Mouse (Mus musculus): ENCODE results near the gene Jakmip3. TPM values are rescaled to one million over a fixed set of nuclear protein-coding genes. Genes with fewer than 3 reads are reported as not detected.
A peak's percentile ranks its signal among the peaks of the same experiment; 100 is the strongest.

Gene Jakmip3
- polyA plus RNA-seq, 1 experiment from 2014 or later, result 5.1 TPM

GRCm38 (mm10) chr7:139077283-139077682 lies 136.8 kb downstream of the Jakmip3 start:
- Histone ChIP-seq H3K4me2 (no peak overlapping the region), H3K27ac (peak overlapping the region; percentile 85), H3K36me3 (no peaks in the 10 kb centered on the region), H3K27me3 (no peaks in the 10 kb centered on the region), H3K4me3 (no peak overlapping the region), H3K9me3 (no peaks in the 10 kb centered on the region), H3K9ac (0 out of 2 replicates have a peak overlapping the region, but pooled peaks have one; percentile 29), H3K4me1 (replicated peaks) (peaks cover 64% of the 10 kb centered on the region)
- WGBS, result 5% methylated on average over 7 of the region's 7 CpGs
- no peak for ATAC-seq (ENCODE audit: low FRiP score)

DNA sequence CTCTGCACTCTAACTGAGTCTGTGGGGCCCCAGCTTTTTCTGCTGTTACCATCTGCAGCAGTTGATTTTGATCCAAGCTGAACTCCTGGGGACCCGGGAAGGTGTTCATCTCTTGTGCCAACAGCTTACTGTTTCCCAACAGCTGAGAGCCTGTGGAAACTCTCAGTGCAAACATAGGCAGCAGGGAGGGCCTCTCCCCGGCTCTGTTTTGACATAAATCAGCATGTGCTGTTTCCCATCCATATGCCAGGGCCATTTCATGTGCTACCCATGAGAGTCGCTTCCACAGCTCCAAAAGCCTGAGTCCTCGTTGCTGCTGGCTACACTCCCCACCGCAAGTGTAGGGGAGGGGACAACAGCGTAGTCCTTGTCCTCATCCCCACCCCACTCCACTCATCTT lies 137.7 kb downstream of the Jakmip3 start:
- WGBS, result 37% methylated on average over 6 of the region's 6 CpGs
- Histone ChIP-seq H3K27ac (peak overlapping the region; percentile 85), H3K4me2 (no peak overlapping the region)

DNA sequence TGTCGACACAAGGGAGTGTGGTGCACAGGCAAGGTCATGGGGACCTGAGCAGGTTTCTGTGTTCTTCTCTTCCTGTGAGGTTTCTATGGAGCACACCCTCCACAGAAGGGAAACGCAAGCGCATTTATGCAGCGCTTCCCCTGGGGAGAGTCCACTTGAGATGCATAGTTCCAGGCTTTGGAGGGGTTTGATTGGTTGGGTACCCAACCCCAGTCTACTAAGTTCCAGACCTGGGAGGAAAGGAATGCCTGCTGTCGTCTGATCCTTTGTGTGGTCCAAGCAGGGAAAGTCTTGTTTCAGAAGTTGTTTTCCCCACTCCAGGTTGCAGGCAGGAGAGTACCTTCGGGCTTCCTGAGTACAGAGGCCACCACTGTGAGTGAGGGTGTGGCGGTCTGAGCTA lies 138.6 kb downstream of the Jakmip3 start:
- no peaks in the 10 kb centered on the region for H3K36me3 ChIP-seq
- no peaks in the 10 kb centered on the region for H3K27me3 ChIP-seq
- H3K9ac ChIP-seq, result no peak overlapping the region
- H3K4me1 ChIP-seq (replicated peaks), result peaks cover 58% of the 10 kb centered on the region
- H3K4me3 ChIP-seq, result no peak overlapping the region
- H3K27ac ChIP-seq, result peak overlapping the region; percentile 85; the same call in 1 of the 2 replicates
- H3K9me3 ChIP-seq, result no peaks in the 10 kb centered on the region
- no peak for ATAC-seq (ENCODE audit: low FRiP score)
- WGBS, result 70% methylated on average over 7 of the region's 7 CpGs
- no peak overlapping the region for H3K4me2 ChIP-seq

More for the DNA sequence above, 137.7 kb downstream of the Jakmip3 start:
- Histone ChIP-seq H3K4me3 (no peak overlapping the region), H3K36me3 (no peaks in the 10 kb centered on the region), H3K4me1 (replicated peaks) (peaks cover 62% of the 10 kb centered on the region), H3K27me3 (no peaks in the 10 kb centered on the region), H3K9ac (peak overlapping the region; percentile 29; the same call in 1 of the 2 replicates), H3K9me3 (no peaks in the 10 kb centered on the region)
- no peak for ATAC-seq (ENCODE audit: low FRiP score)

DNA sequence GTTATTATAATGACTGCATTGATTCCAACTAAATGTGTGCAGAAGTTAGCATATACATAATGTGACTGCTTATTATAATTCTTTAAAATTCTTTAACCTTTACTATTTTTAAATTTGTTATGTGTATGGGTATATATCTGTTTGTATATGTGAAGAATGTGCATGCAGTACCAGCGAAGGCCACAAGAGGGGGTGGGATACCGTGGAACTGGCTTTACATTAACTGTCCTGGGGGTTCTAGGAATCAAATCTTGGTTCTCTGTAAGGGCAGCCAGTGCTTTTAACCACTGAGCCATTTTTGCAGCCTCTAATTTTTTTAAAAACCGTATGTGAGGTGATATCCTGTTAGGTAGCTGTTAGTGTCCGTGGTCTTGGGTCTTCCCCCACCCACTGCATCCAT lies 140.2 kb downstream of the Jakmip3 start:
- no peak overlapping the region for H3K9ac ChIP-seq
- 77% methylated on average over 4 of the region's 4 CpGs for WGBS
- no peaks in the 10 kb centered on the region for H3K36me3 ChIP-seq
- no peak overlapping the region for H3K27ac ChIP-seq
- peaks cover 48% of the 10 kb centered on the region for H3K4me1 ChIP-seq (replicated peaks)
- H3K27me3 ChIP-seq, result no peaks in the 10 kb centered on the region
- no peak for ATAC-seq (ENCODE audit: low FRiP score)
- no peaks in the 10 kb centered on the region for H3K9me3 ChIP-seq
- H3K4me2 ChIP-seq, result no peak overlapping the region
- no peak overlapping the region for H3K4me3 ChIP-seq

GRCm38 (mm10) chr7:139081158-139081557 lies 140.6 kb downstream of the Jakmip3 start:
- H3K4me1 ChIP-seq (replicated peaks), result peaks cover 44% of the 10 kb centered on the region
- H3K9me3 ChIP-seq, result no peaks in the 10 kb centered on the region
- no peaks in the 10 kb centered on the region for H3K27me3 ChIP-seq
- ATAC-seq (ENCODE audit: low FRiP score), result no peak
- 27% methylated on average over 5 of the region's 5 CpGs for WGBS
- no peak overlapping the region for H3K4me2 ChIP-seq
- H3K9ac ChIP-seq, result no peak overlapping the region
- no peaks in the 10 kb centered on the region for H3K36me3 ChIP-seq
- peak overlapping the region; percentile 8; the same call in 1 of the 2 replicates for H3K27ac ChIP-seq
- no peak overlapping the region for H3K4me3 ChIP-seq

DNA sequence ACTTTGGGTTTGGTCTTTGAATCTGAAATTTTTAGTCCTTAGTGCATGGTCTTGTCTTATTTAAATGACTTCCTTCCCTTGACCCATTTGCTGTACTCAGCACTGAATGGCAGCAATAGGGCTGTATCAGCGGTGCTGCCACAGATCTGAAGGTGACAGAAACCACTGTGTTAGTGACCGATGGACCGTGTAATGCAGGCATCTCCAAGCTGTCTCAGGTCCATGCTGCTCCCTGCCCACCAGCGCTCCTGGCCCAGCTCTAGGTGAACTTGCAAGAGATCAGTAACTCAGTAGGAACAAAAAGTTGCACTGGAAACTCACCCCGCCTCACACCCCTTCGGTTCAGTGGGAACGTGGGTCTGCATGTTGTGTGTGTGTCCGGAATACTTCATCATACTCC lies 141.8 kb downstream of the Jakmip3 start:
- no peaks in the 10 kb centered on the region for H3K9me3 ChIP-seq
- H3K9ac ChIP-seq, result no peak overlapping the region
- H3K4me3 ChIP-seq, result no peak overlapping the region
- no peak for ATAC-seq (ENCODE audit: low FRiP score)
- H3K27ac ChIP-seq, result no peak overlapping the region
- peaks cover 40% of the 10 kb centered on the region for H3K4me1 ChIP-seq (replicated peaks)
- H3K4me2 ChIP-seq, result no peak overlapping the region
- WGBS, result 58% methylated on average over 8 of the region's 8 CpGs
- no peaks in the 10 kb centered on the region for H3K36me3 ChIP-seq
- H3K27me3 ChIP-seq, result no peaks in the 10 kb centered on the region

GRCm38 (mm10) chr7:139084316-139084715 lies 143.8 kb downstream of the Jakmip3 start:
- peaks cover 7% of the 10 kb centered on the region; the same call in 1 of the 2 replicates for H3K36me3 ChIP-seq
- no peak for ATAC-seq (ENCODE audit: low FRiP score)
- H3K27ac ChIP-seq, result no peak overlapping the region
- 31% methylated on average over 1 of the region's 1 CpGs for WGBS
- H3K4me2 ChIP-seq, result no peak overlapping the region
- no peak overlapping the region for H3K4me3 ChIP-seq
- no peaks in the 10 kb centered on the region for H3K27me3 ChIP-seq
- H3K4me1 ChIP-seq (replicated peaks), result peaks cover 40% of the 10 kb centered on the region
- H3K9me3 ChIP-seq, result no peaks in the 10 kb centered on the region
- H3K9ac ChIP-seq, result no peak overlapping the region

GRCm38 (mm10) chr7:139085629-139086194 lies 145.2 kb downstream of the Jakmip3 start, which contains the start of gene Dpysl4:
Gene Dpysl4 (plus strand): TSS chr7:139086001.
- Histone ChIP-seq H3K27me3 (no peaks in the 10 kb centered on the region), H3K4me1 (replicated peaks) (peaks cover 53% of the 10 kb centered on the region), H3K36me3 (peaks cover 21% of the 10 kb centered on the region), H3K4me2 (peak within 1 kb of the TSS; percentile 81), H3K9ac (peak within 1 kb of the TSS; percentile 99), H3K27ac (peak within 1 kb of the TSS; percentile 92), H3K9me3 (no peaks in the 10 kb centered on the region), H3K4me3 (peak within 1 kb of the TSS; percentile 88)
- ATAC-seq (ENCODE audit: low FRiP score), result peak; percentile 87
- WGBS, result 7% methylated on average over 32 of the region's 32 CpGs

- Histone ChIP-seq H3K27ac (peak overlapping the region; percentile 92), H3K9me3 (no peaks in the 10 kb centered on the region), H3K4me2 (peak overlapping the region; percentile 81), H3K27me3 (no peaks in the 10 kb centered on the region), H3K36me3 (peaks cover 28% of the 10 kb centered on the region), H3K4me1 (replicated peaks) (peaks cover 61% of the 10 kb centered on the region), H3K4me3 (peak overlapping the region; percentile 88), H3K9ac (peak overlapping the region; percentile 99)
- peak; percentile 78 for ATAC-seq (ENCODE audit: low FRiP score)
- WGBS, result 2% methylated on average over 53 of the region's 61 CpGs
Measured at GRCm38 (mm10) chr7:139086195-139087158, 145.9 kb downstream of the Jakmip3 start.

GRCm38 (mm10) chr7:139087801-139088200 lies 147.3 kb downstream of the Jakmip3 start:
- H3K9ac ChIP-seq, result peak overlapping the region; percentile 99
- H3K27me3 ChIP-seq, result no peaks in the 10 kb centered on the region
- H3K4me3 ChIP-seq, result peak overlapping the region; percentile 88
- H3K36me3 ChIP-seq, result peaks cover 42% of the 10 kb centered on the region
- peak overlapping the region; percentile 92; the same call in 1 of the 2 replicates for H3K27ac ChIP-seq
- H3K4me1 ChIP-seq (replicated peaks), result peaks cover 55% of the 10 kb centered on the region
- ATAC-seq (ENCODE audit: low FRiP score), result no peak
- peak overlapping the region; percentile 81 for H3K4me2 ChIP-seq
- no peaks in the 10 kb centered on the region for H3K9me3 ChIP-seq
- WGBS, result 63% methylated on average over 2 of the region's 2 CpGs

DNA sequence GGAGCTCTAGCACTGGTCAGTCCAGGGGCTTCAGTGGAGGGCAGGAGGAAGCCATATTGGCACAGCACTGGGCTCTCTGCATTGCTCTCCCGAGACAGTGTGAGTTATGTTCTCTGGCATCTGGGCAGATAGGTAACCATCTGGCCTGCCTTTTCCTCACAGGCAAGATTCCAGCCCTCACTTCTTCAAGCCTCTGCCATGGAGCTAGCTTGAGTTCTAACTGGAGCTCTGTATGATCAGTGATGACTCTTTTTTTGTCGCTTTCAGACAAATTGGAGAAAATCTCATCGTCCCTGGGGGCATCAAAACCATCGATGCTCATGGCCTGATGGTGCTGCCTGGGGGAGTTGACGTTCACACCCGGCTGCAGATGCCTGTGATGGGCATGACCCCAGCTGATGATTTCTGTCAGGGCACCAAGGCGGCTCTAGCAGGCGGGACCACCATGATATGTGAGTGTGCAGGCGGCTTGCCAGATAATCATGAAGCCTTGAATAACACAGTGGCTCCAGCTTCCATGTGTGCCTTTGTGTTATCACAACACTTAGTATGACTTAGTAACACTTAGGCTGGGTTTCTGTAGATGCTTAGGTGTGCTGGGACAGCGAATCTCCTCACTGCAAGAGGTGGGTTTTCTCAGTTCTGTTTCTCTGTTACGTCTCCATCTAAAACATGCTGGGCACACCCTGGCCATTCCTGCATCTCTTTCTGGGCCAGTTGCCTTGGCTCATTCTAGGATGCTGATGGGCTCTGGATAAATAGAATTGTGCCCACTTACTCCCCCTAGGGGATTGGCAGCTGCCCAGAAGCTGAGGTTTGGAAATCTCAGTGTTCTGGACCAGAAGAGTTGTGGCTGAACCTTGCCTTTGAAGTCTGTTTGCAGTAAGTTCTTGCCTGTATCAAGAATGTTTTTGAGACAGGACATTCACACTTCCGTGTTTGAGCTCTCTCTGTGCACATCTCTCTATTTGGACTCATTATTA lies 149.7 kb downstream of the Jakmip3 start:
- ATAC-seq (ENCODE audit: low FRiP score), result no peak
- Histone ChIP-seq H3K9ac (peak overlapping the region; percentile 51; the same call in 1 of the 2 replicates), H3K4me3 (no peak overlapping the region), H3K27me3 (no peaks in the 10 kb centered on the region), H3K36me3 (peaks cover 65% of the 10 kb centered on the region), H3K27ac (peak overlapping the region; percentile 61), H3K4me2 (peak overlapping the region; percentile 11; the same call in 1 of the 2 replicates), H3K9me3 (no peaks in the 10 kb centered on the region), H3K4me1 (replicated peaks) (peaks cover 55% of the 10 kb centered on the region)
- WGBS, result 65% methylated on average over 12 of the region's 12 CpGs

Measured in hindbrain, embryonic 13.5 days (tissue).